Mouse (Mus musculus) heart, embryonic 10.5 days (tissue): ENCODE data around the gene Syngr4. TPM values are rescaled to one million over a fixed set of nuclear protein-coding genes. Genes with fewer than 3 reads are reported as not detected.
"Not testable (repeated sequence)": the region's sequence is repeated elsewhere in the genome, so short reads cannot be mapped to it uniquely, and the experiment has no call there.

Experiments used
- DNase-seq: peaks from one replicate; pipeline ENCODE4 v3.0.0-alpha.2; 2017; ENCODE audit warnings: low spot score
- H3K27ac ChIP-seq: fragments of 300-500 bp; sonication (generic); 2 replicates; pipeline ENCODE4 v1.5.1; 2016; ENCODE audit warnings: mild to moderate bottlenecking
- H3K27me3 ChIP-seq: fragments of 300-500 bp; sonication (generic); 2 replicates; pipeline ENCODE4 v1.6.1; 2016; ENCODE audit warnings: mild to moderate bottlenecking; ENCODE audit not compliant: poor library complexity, insufficient read depth, severe bottlenecking
- H3K36me3 ChIP-seq: fragments of 300-500 bp; sonication (generic); 2 replicates; pipeline ENCODE4 v1.6.1; 2016; ENCODE audit warnings: mild to moderate bottlenecking, moderate library complexity
- H3K4me1 ChIP-seq: fragments of 300-500 bp; sonication (generic); 2 replicates; pipeline ENCODE4 v1.6.1; 2016; ENCODE audit warnings: mild to moderate bottlenecking
- H3K4me3 ChIP-seq: fragments of 300-500 bp; sonication (generic); 2 replicates; pipeline ENCODE4 v1.5.1; 2016; ENCODE audit warnings: mild to moderate bottlenecking, moderate library complexity
- H3K9me3 ChIP-seq: fragments of 300-500 bp; sonication (generic); 2 replicates; pipeline ENCODE4 v1.6.1; 2016; ENCODE audit warnings: mild to moderate bottlenecking, moderate library complexity
- whole genome bisulfite sequencing: fragments of 180-500 bp; shearing (Covaris S2); methylation state at CpG from one replicate; pipeline ENCODE4 v1.1.7; 2016; 5-methylcytosine and 5-hydroxymethylcytosine counted together
- polyA plus RNA-seq: library from polyadenylated mRNA; unstranded; fragments of >200 nt; fragmentation: Nextera tagmentation; extraction: Ambion mirVana; gene quantifications from 2 replicates; pipeline ENCODE4 v1.2.1, GENCODE M21; 2016

Syngr4 gene
- 0.99 and 1.5 TPM in 2 replicates for polyA plus RNA-seq

DNA sequence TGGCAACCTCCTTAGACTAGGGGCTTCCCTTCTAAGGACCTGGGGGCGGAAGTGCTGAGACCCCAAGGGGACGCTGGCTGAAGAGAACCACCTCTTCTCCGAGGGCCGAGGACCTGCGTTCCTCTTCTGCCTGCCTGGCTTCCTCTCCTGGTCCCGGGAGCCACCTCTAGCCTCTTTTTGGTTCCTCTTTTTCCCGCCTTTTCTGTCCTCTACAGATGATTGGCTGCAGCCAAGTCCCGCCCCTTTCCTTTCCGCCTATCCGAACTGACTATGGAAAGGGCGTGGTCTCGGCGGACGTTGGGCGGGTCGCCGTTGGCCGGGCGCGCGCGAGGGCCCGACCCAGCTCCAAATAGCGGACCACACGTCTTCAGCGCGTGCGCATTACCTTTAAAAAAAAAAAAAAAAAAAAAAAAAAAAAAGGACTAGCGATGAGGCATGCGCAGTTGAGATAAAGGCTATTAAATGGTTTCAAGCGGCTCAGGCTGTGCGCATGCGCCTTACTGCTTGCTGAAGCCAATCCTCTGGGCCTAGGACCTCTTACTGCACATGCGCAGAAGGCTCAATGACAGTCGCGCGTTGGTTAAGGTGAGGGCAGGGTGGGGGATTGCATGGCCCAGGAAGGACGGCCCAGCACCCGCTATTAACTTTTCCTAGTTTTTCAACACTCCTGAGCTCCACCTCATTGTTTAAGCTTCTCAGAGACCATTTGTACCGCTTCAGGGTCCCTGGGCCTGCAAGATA is at the start of gene Syngr4, which contains the start of gene Tmem143:
Syngr4 (minus strand) TSS at position 198 of the 741 bp plus-strand sequence.
Tmem143 (plus strand) TSS at position 425 of the 741 bp plus-strand sequence.
- H3K9me3 ChIP-seq = no peaks in the 10 kb centered on the region
- H3K36me3 ChIP-seq = no peaks in the 10 kb centered on the region
- H3K4me3 ChIP-seq = peak within 1 kb of the TSS; percentile 61
- WGBS = under 1% methylated on average over 40 of the region's 40 CpGs
- H3K4me1 ChIP-seq = peaks cover 17% of the 10 kb centered on the region; the same call in 1 of the 2 replicates
- H3K27me3 ChIP-seq = peaks cover 7% of the 10 kb centered on the region; the same call in 1 of the 2 replicates
- H3K27ac ChIP-seq = peak within 1 kb of the TSS; percentile 91
- DNase-seq = peak; percentile 98

DNA sequence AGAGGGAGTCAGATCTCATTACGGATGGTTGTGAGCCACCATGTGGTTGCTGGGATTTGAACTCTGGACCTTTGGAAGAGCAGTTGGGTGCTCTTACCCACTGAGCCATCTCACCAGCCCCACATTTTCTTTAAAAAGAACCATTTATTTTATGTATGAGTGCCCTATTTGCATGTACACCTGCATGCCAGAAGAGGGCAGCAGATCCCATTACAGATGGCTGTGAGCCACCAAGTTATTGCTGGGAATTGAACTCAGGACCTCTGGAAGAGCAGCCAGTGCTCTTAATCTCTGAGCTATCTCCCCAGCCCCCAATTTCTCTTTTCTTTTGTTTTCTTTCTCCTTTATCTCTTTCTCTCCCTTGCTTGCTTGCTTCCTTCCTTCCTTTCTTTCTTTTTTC is 46.8 kb upstream of the Syngr4 start:
- H3K4me3 ChIP-seq, H3K4me1 ChIP-seq, DNase-seq, H3K27me3 ChIP-seq, H3K9me3 ChIP-seq, H3K36me3 ChIP-seq, H3K27ac ChIP-seq: not testable (repeated sequence)
- WGBS = 50% methylated on average over 1 of the region's 1 CpGs

DNA sequence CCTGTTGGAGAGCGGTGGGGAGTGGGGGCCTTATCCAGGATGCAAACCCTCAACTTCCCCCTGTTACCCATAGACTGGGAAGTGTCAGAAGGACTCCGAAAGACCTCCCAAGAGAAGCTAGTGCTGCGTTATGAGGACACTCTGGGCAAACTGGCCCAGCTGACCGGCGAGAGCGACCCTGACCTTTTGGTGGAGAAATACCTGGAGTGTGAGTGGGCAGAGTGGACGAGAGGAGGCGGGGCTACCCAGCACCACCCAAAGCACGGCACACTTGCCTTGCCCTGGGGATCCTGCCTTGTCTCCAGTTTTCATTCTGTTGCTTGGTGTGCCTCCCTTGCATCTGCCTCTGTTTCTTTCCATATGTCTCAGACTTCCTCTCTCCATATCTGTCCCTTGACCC is 45.5 kb upstream of the Syngr4 start:
- no peaks in the 10 kb centered on the region for H3K9me3 ChIP-seq
- no peak for DNase-seq
- H3K27ac ChIP-seq = no peak overlapping the region
- H3K36me3 ChIP-seq = no peaks in the 10 kb centered on the region
- WGBS = 81% methylated on average over 9 of the region's 9 CpGs
- no peaks in the 10 kb centered on the region; the same call in 1 of the 2 replicates for H3K27me3 ChIP-seq
- H3K4me1 ChIP-seq = no peaks in the 10 kb centered on the region
- H3K4me3 ChIP-seq = no peak overlapping the region

DNA sequence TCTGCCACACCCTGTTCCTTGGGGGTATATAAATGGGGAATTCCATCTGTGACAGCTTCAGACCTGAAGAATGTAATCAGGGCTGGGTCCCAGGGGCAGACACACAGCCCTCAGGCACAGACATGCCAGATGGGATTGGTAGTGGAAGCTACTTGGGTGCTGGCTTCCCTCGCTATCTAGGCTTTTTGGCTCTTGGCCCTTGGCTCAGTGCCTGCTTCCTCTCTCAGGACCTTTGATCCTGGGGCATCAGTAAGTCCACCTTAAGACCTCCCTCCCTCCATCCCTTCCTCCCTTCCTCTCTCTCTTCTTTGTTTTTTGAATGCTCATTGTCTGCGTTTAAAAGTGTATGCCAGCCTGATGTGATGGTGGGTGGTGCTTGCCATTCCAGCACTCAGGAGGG is 43.3 kb upstream of the Syngr4 start:
- H3K27me3 ChIP-seq = 0 out of 2 replicates have a peak, but pooled peaks cover 11% of the 10 kb centered on the region
- H3K4me3 ChIP-seq = no peak overlapping the region
- H3K27ac ChIP-seq = no peak overlapping the region
- 63% methylated on average over 2 of the region's 2 CpGs for WGBS
- H3K36me3 ChIP-seq = no peaks in the 10 kb centered on the region
- H3K4me1 ChIP-seq = no peaks in the 10 kb centered on the region
- no peaks in the 10 kb centered on the region for H3K9me3 ChIP-seq
- DNase-seq = no peak

DNA sequence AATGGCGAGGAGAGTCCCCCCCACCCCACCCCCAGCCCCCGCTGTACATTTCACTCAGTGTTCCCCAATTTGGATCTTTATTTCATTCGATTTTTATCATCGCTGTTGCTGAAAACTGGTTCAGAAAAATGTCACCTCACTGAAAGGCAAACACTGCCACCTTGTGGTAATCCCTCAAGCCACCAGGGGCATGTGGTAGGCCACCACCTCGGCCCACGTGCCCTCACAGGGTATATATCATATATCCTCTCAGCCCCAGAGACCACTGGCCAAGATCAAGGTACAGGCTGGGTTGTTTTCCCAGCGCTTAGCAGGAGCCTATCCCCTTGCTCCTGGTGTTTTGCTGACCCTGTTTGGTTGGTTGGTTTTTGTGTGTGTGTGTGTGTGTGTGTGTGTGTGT is 38.6 kb upstream of the Syngr4 start:
- 30% methylated on average over 7 of the region's 7 CpGs for WGBS

DNA sequence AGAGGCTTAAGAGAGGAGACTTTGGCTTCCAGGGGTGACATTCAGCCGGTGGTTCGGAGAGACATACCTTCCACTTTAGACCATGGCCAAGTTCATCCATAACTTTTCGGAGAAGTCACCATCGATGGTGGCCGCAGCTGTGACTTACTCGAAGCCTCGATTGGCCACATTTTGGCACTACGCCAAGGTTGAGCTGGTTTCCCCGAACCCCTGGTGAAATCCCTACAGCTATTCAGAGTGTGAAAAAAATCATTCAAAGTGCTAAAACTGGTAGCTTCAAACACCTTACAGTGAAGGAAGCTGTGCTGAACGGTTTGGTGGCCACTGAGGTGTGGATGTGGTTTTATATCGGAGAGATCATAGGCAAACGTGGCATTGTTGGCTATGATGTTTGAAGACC is 37.3 kb upstream of the Syngr4 start:
- not testable (repeated sequence) for H3K9me3 ChIP-seq, H3K27ac ChIP-seq, H3K4me1 ChIP-seq, H3K4me3 ChIP-seq, DNase-seq, H3K36me3 ChIP-seq
- H3K27me3 ChIP-seq = peaks cover 18% of the 10 kb centered on the region
- WGBS = 92% methylated on average over 12 of the region's 12 CpGs

More for the DNA sequence above, 38.6 kb upstream of the Syngr4 start:
- Histone ChIP-seq H3K9me3 (no peaks in the 10 kb centered on the region), H3K36me3 (peaks cover 8% of the 10 kb centered on the region; the same call in 1 of the 2 replicates), H3K27me3 (0 out of 2 replicates have a peak, but pooled peaks cover 11% of the 10 kb centered on the region), H3K4me1 (no peaks in the 10 kb centered on the region), H3K27ac (no peak overlapping the region), H3K4me3 (no peak overlapping the region)
- DNase-seq = no peak

DNA sequence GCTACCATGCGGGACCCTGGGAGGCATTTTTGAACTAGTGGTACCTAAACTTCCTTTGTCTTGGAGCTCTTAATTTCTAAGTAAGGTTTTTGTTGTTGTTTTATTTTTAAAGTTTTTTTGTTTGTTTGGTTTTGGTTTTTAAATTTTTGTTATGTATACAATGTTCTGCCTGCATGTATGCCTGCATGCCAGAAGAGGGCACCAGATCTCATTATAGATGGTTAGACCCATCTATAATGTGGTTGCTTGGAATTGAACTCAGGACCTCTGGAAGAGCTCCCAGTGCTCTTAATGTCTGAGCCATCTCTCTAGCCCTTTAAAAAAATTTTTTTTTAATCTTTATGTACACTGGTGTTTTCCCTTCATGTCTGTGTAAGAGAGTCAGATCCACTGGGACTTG is 33.2 kb upstream of the Syngr4 start:
- 81% methylated on average over 1 of the region's 1 CpGs for WGBS
- Histone ChIP-seq H3K4me1 (peaks cover under 1% of the 10 kb centered on the region; the same call in 1 of the 2 replicates), H3K9me3 (no peaks in the 10 kb centered on the region), H3K27me3 (peaks cover 26% of the 10 kb centered on the region), H3K27ac (no peak overlapping the region), H3K36me3 (peaks cover 16% of the 10 kb centered on the region; the same call in 1 of the 2 replicates), H3K4me3 (no peak overlapping the region)
- DNase-seq = no peak

DNA sequence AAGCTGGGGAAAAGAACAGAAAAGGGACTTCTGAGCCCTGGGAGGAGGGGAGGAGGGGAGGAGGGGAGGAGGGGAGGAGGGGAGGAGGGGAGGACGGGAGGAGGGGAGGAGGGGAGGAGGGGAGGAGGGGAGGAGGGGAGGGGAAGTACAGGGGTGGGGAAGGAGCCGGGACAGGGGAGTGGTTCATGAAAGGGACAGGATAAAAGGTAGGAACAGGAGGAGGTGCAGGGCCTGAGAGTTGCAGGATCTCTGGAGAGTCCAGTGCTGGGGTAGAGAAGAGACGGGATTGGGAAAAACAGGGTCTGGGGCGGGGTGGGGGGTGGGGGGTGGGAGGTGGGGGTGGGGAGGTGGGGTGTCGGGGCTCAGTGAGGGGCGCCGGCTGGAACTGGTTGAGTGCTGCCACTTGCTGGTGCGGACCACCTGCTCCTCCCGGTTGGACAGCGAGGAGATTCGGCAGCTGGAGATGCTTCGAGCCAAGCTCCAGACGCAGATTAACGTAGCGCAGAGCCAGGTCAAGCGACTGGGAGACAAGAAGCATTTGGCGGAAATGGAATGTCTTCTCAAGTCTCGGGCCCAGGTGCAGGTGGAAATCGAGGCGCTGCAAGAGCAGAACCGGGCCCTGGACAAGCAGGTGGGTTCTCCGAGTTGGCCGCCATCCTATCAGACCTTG is 32.2 kb upstream of the Syngr4 start:
- DNase-seq = no peak
- peaks cover 10% of the 10 kb centered on the region for H3K4me1 ChIP-seq
- no peak overlapping the region for H3K27ac ChIP-seq
- H3K27me3 ChIP-seq = peaks cover 26% of the 10 kb centered on the region
- H3K4me3 ChIP-seq = peak overlapping the region; percentile 15; the same call in 1 of the 2 replicates
- 14% methylated on average over 19 of the region's 23 CpGs for WGBS
- peaks cover 16% of the 10 kb centered on the region; the same call in 1 of the 2 replicates for H3K36me3 ChIP-seq
- H3K9me3 ChIP-seq = no peaks in the 10 kb centered on the region

DNA sequence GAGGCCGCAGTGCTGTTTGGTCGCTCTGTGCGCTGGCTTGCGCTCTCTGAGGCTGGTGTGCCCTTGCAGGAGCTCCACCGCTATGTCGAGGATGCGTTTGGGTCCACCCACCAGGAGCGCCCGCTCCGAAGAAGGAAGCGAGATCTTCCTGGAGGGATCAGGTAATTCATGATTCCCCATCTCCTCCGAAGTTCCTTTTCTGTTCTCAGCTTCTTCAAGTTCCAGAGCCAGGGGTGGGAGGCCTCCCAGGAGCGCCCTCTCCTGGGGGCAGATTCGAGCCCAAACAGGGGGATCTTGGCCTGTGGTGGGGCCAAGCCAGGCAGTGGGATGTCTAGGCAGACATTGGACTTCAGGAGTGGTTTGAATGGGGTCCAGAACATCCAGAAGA is 27.9 kb upstream of the Syngr4 start:
- Histone ChIP-seq H3K27ac (peak overlapping the region; percentile 85), H3K36me3 (0 out of 2 replicates have a peak, but pooled peaks cover 8% of the 10 kb centered on the region), H3K9me3 (no peaks in the 10 kb centered on the region), H3K4me1 (peaks cover 42% of the 10 kb centered on the region), H3K4me3 (peak overlapping the region; percentile 57), H3K27me3 (peaks cover 42% of the 10 kb centered on the region)
- DNase-seq = no peak
- WGBS = 5% methylated on average over 14 of the region's 14 CpGs

DNA sequence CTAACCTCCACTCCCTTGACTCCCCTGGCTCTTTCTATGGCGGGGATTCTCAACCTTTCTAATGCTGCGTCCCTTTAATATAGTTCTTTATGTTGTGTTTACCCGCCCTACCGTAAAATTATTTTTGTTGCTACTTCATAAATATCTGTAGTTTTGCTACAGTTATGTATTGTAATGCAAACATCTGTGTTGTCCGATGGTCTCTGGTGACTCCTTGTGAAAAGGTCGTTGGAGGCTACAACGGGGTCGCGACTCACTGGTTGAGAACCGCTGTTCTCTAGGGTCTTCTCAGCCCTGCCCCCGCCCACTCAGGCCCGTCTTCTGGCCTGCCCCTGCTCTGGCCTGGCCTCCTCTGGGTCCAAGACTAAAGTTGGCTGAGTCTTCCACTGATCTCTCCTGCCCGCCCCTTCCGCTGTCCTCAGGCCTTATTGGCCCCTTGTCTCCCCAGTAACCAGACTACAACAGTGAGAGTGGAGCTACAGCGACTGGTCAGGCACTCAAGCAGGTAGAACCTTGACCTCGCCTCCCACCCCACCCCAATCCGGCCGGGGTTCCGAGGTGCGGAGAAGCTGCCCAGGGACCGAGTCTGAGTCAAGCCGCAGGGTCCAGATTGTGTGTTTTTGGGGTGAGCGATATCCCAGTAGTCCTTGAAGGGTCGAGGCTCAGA is 27.4 kb upstream of the Syngr4 start, which contains the start of gene Ccdc114:
Ccdc114 (plus strand) TSS at position 311 of the 667 bp plus-strand sequence.
- 0 out of 2 replicates have a peak, but pooled peaks cover 8% of the 10 kb centered on the region for H3K36me3 ChIP-seq
- H3K27ac ChIP-seq = peak within 1 kb of the TSS; percentile 85
- 3% methylated on average over 24 of the region's 24 CpGs for WGBS
- H3K9me3 ChIP-seq = no peaks in the 10 kb centered on the region
- DNase-seq = peak; percentile 94
- peaks cover 47% of the 10 kb centered on the region for H3K4me1 ChIP-seq
- peaks cover 42% of the 10 kb centered on the region for H3K27me3 ChIP-seq
- peak within 1 kb of the TSS; percentile 57 for H3K4me3 ChIP-seq

DNA sequence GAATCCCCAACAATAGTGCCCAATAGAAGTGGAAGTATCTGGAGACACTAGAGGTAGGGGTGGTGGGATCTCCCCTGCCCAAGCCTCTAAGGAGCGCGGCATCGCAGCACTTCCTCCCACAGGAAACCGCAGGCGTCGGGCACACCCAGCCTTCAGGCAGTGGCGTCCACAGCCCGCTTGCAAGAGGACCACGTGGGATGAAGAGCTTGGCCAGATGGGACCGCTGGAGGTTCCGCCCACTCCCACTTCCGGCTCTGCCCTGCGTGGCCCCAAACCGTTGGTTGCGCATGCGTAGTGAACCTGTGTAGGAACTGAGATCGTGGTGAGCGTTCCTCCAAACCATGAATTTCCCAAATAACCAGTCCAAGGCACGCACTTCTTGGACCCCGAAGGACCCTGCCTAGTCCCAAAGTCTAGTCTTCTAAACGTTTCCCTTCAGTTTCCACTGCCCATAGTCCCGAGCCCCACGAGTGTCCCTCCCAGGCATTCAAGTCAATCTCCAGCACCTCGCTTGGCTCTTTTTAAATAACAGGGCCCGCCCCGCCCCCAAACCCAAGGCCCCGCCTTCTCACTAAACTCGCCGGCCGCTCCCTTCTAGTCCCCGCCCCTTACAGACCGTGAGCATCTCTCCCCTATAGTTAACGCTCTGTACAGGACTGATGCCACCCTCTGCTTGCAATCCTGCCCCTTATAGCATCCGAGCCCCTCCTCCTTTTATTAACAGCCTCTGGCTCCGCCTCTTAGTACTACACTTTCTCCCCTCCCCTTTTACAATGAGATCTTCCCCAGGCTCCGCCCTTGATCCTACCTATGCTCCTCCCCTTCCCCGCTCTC is 26.6 kb upstream of the Syngr4 start:
- Histone ChIP-seq H3K4me3 (peak overlapping the region; percentile 57), H3K9me3 (no peaks in the 10 kb centered on the region), H3K36me3 (0 out of 2 replicates have a peak, but pooled peaks cover 8% of the 10 kb centered on the region), H3K27me3 (peaks cover 36% of the 10 kb centered on the region), H3K4me1 (peaks cover 47% of the 10 kb centered on the region), H3K27ac (peak overlapping the region; percentile 85)
- peak; percentile 98 for DNase-seq
- 1% methylated on average over 37 of the region's 37 CpGs for WGBS
